Mouse (Mus musculus): ENCODE results near the gene Leap2.
A peak's percentile ranks its signal among the peaks of the same experiment; 100 is the strongest.

The Leap2 gene

GRCm38 (mm10) chr11:53423036-53423435 is at the start of gene Leap2:
Gene Leap2 (minus strand): TSS chr11:53423170.
- DNase-seq (ENCODE audit: extremely low read depth, insufficient read length, low spot score), result no peak

GRCm38 (mm10) chr11:53472709-53473108 is 49.7 kb upstream of the Leap2 start:
- DNase-seq (ENCODE audit: extremely low read depth, insufficient read length, low spot score), result no peak

GRCm38 (mm10) chr11:53469968-53470695 is 47.2 kb upstream of the Leap2 start, which contains the start of gene Gm9837:
Gene Gm9837 (minus strand): TSS chr11:53470479.
- DNase-seq (ENCODE audit: extremely low read depth, insufficient read length, low spot score), result peak; percentile 63

GRCm38 (mm10) chr11:53469294-53469967 is 46.5 kb upstream of the Leap2 start:
- DNase-seq (ENCODE audit: extremely low read depth, insufficient read length, low spot score), result no peak

- no peak for DNase-seq (ENCODE audit: extremely low read depth, insufficient read length, low spot score)
Measured at GRCm38 (mm10) chr11:53466231-53466971, 43.4 kb upstream of the Leap2 start.

- DNase-seq (ENCODE audit: extremely low read depth, insufficient read length, low spot score), result no peak
Measured at GRCm38 (mm10) chr11:53463551-53464424, 40.8 kb upstream of the Leap2 start.

GRCm38 (mm10) chr11:53461727-53462126 is 38.8 kb upstream of the Leap2 start:
- DNase-seq (ENCODE audit: extremely low read depth, insufficient read length, low spot score), result no peak

- DNase-seq (ENCODE audit: extremely low read depth, insufficient read length, low spot score), result peak; percentile 63
Measured at GRCm38 (mm10) chr11:53460192-53460591, 37.2 kb upstream of the Leap2 start.

- no peak for DNase-seq (ENCODE audit: extremely low read depth, insufficient read length, low spot score)
Measured at GRCm38 (mm10) chr11:53458996-53459395, 36.0 kb upstream of the Leap2 start.

- no peak for DNase-seq (ENCODE audit: extremely low read depth, insufficient read length, low spot score)
Measured at GRCm38 (mm10) chr11:53457372-53457954, 34.5 kb upstream of the Leap2 start.

GRCm38 (mm10) chr11:53456474-53457371 is 33.8 kb upstream of the Leap2 start, which contains the start of the genes Gm10447 and Shroom1:
Gene Gm10447 (minus strand): TSS chr11:53457110.
Gene Shroom1 (plus strand): TSS chr11:53457205.
- DNase-seq (ENCODE audit: extremely low read depth, insufficient read length, low spot score), result peak; percentile 91

GRCm38 (mm10) chr11:53453031-53453430 is 30.1 kb upstream of the Leap2 start:
- DNase-seq (ENCODE audit: extremely low read depth, insufficient read length, low spot score), result no peak

GRCm38 (mm10) chr11:53452396-53452795 is 29.4 kb upstream of the Leap2 start:
- DNase-seq (ENCODE audit: extremely low read depth, insufficient read length, low spot score), result no peak

GRCm38 (mm10) chr11:53451361-53451760 is 28.4 kb upstream of the Leap2 start:
- no peak for DNase-seq (ENCODE audit: extremely low read depth, insufficient read length, low spot score)

GRCm38 (mm10) chr11:53450070-53450705 is 27.2 kb upstream of the Leap2 start:
- DNase-seq (ENCODE audit: extremely low read depth, insufficient read length, low spot score), result no peak

- no peak for DNase-seq (ENCODE audit: extremely low read depth, insufficient read length, low spot score)
Measured at GRCm38 (mm10) chr11:53448529-53448928, 25.6 kb upstream of the Leap2 start.

GRCm38 (mm10) chr11:53447996-53448395 is 25.0 kb upstream of the Leap2 start:
- no peak for DNase-seq (ENCODE audit: extremely low read depth, insufficient read length, low spot score)

GRCm38 (mm10) chr11:53446183-53446582 is 23.2 kb upstream of the Leap2 start:
- no peak for DNase-seq (ENCODE audit: extremely low read depth, insufficient read length, low spot score)

All from 3134 (cell line).